Mouse (Mus musculus) forebrain, postnatal 0 days (tissue): ENCODE measurements at regions not wholly inside any gene's neighbourhood (a gene's known extent, or its start where the extent isn't known, plus 50 kb on each side); places are given as distances from the start of the nearest gene placed in this dataset.

Experiments used
- ATAC-seq: fragments of 200-750 bp; cut with Nextera tagmentation; 2 replicates; pipeline ENCODE4 v1.8.0; 2017; ENCODE audit warnings: mild to moderate bottlenecking, moderate library complexity
- DNase-seq: peaks from one replicate; pipeline ENCODE4 v3.0.0-alpha.2; 2015
- H3K27ac ChIP-seq: fragments of 300-500 bp; sonication (generic); 2 replicates; pipeline ENCODE4 v1.5.1; 2014; ENCODE audit warnings: low read depth, mild to moderate bottlenecking, antibody characterized with exemption, low read length, moderate library complexity, mixed read lengths
- H3K27me3 ChIP-seq: fragments of 300-500 bp; sonication (generic); 2 replicates; pipeline ENCODE4 v1.6.1; 2014; ENCODE audit warnings: mild to moderate bottlenecking, low read length, mixed read lengths; ENCODE audit not compliant: insufficient read depth
- H3K36me3 ChIP-seq: fragments of 300-500 bp; sonication (generic); 2 replicates; pipeline ENCODE4 v1.6.1; 2014; ENCODE audit warnings: mild to moderate bottlenecking, moderate library complexity; ENCODE audit not compliant: insufficient read depth
- H3K4me1 ChIP-seq: fragments of 300-500 bp; sonication (generic); 2 replicates; pipeline ENCODE4 v1.6.1; 2014; ENCODE audit warnings: antibody characterized with exemption; ENCODE audit not compliant: insufficient read depth
- H3K4me2 ChIP-seq: fragments of 300-500 bp; sonication (generic); 2 replicates; pipeline ENCODE4 v1.6.1; 2014; ENCODE audit warnings: low read depth, mild to moderate bottlenecking, moderate library complexity
- H3K4me3 ChIP-seq: fragments of 300-500 bp; sonication (generic); 2 replicates; pipeline ENCODE4 v1.5.1; 2014; ENCODE audit warnings: low read depth, low read length, mixed read lengths
- H3K9ac ChIP-seq: fragments of 300-500 bp; sonication (generic); 2 replicates; pipeline ENCODE4 v1.6.1; 2014; ENCODE audit warnings: mild to moderate bottlenecking
- H3K9me3 ChIP-seq: fragments of 300-500 bp; sonication (generic); 2 replicates; pipeline ENCODE4 v1.6.1; 2016; ENCODE audit warnings: low read length
- CTCF ChIP-seq: sonication (generic); IDR thresholded peaks from 2 replicates; pipeline ENCODE4 v1.5.1; 2016; ENCODE audit warnings: antibody characterized with exemption, control low read depth, low read depth
- WGBS: fragments of 180-500 bp; shearing (Covaris S2); extraction: QIAGEN DNeasy Blood & Tissue Kit; methylation state at CpG from one replicate; pipeline ENCODE4 v1.1.7; 2014; 5-methylcytosine and 5-hydroxymethylcytosine counted together

- 0 out of 2 replicates have a peak overlapping the region, but pooled peaks have one; percentile 4 for H3K27ac ChIP-seq
- peak overlapping the region; percentile 55 for H3K4me2 ChIP-seq
- H3K9ac ChIP-seq, result peak overlapping the region; percentile 45
- WGBS, result 2% methylated on average over 19 of the region's 19 CpGs
- H3K36me3 ChIP-seq, result no peaks in the 10 kb centered on the region
- no peaks in the 10 kb centered on the region for H3K27me3 ChIP-seq
- ATAC-seq, result peak; percentile 72
- H3K4me1 ChIP-seq, result peaks cover 15% of the 10 kb centered on the region
- peak overlapping the region; percentile 27 for H3K4me3 ChIP-seq
- TF ChIP-seq CTCF, result no peak
- peak; percentile 57 for DNase-seq
- H3K9me3 ChIP-seq, result no peaks in the 10 kb centered on the region
Measured at GRCm38 (mm10) chr2:71655504-71656390, 89.7 kb upstream of the Itga6 start.

GRCm38 (mm10) chr2:71656611-71657244 lies 88.7 kb upstream of the Itga6 start:
- no peak for DNase-seq
- Histone ChIP-seq H3K27me3 (no peaks in the 10 kb centered on the region), H3K9ac (no peak overlapping the region), H3K4me1 (peaks cover 15% of the 10 kb centered on the region), H3K36me3 (no peaks in the 10 kb centered on the region), H3K4me3 (no peak overlapping the region), H3K4me2 (no peak overlapping the region), H3K9me3 (no peaks in the 10 kb centered on the region), H3K27ac (no peak overlapping the region)
- no peak for ATAC-seq
- 58% methylated on average over 8 of the region's 8 CpGs for WGBS
- no peak for TF ChIP-seq CTCF

GRCm38 (mm10) chr2:71661438-71661837 lies 84.0 kb upstream of the Itga6 start:
- ATAC-seq, result no peak
- H3K27me3 ChIP-seq, result no peaks in the 10 kb centered on the region
- H3K4me1 ChIP-seq, result no peaks in the 10 kb centered on the region
- no peaks in the 10 kb centered on the region for H3K9me3 ChIP-seq
- H3K4me2 ChIP-seq, result no peak overlapping the region
- no peak for TF ChIP-seq CTCF
- H3K4me3 ChIP-seq, result no peak overlapping the region
- no peak overlapping the region for H3K9ac ChIP-seq
- H3K36me3 ChIP-seq, result no peaks in the 10 kb centered on the region
- no peak overlapping the region for H3K27ac ChIP-seq
- no peak for DNase-seq

DNA sequence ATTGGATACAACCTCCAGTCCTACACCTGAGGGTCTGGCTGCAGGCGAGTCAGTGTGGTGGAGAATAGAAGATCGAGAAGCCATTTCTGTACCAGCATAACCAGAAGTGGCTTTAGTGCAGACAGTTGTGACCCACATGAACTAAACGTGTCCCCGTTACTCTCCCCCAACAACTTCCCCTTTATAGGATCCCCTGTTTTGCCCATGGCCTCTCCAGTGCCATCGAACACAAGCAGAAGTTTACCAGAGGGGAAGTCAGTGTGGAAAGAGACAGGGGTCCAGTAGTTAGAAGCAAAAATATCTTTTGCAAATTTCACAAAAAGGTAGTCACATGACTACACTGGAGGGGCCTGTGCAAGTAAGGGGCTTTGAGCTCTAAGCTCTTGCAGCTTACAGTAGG lies 83.4 kb upstream of the Itga6 start:
- H3K4me2 ChIP-seq, result no peak overlapping the region
- no peaks in the 10 kb centered on the region for H3K27me3 ChIP-seq
- DNase-seq (no peak), ATAC-seq (no peak)
- no peaks in the 10 kb centered on the region for H3K9me3 ChIP-seq
- H3K9ac ChIP-seq, result no peak overlapping the region
- H3K4me3 ChIP-seq, result no peak overlapping the region
- H3K27ac ChIP-seq, result no peak overlapping the region
- 93% methylated on average over 5 of the region's 5 CpGs for WGBS
- H3K4me1 ChIP-seq, result no peaks in the 10 kb centered on the region
- H3K36me3 ChIP-seq, result no peaks in the 10 kb centered on the region
- TF ChIP-seq CTCF, result no peak

DNA sequence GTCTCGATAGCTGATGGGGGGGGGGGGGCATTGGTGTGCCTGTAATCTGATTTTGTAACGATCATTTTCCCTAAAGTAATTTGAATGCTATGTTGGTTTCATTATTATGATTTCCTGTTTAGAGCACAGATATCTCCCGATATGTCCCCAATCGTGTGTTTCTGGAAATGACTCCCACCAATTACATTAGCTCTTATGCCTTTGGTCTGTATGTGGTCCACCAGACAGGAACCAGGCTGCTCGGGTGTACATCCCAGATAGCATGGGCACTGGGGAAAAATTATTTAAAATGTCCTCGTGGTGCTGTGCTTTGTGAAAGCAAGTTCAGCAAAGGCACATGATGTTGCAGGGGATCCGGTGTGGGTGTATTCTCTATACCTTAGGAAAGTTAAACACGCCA lies 82.0 kb upstream of the Itga6 start:
- Histone ChIP-seq H3K9me3 (no peaks in the 10 kb centered on the region), H3K9ac (no peak overlapping the region), H3K27ac (no peak overlapping the region), H3K4me3 (no peak overlapping the region), H3K36me3 (no peaks in the 10 kb centered on the region), H3K4me1 (no peaks in the 10 kb centered on the region), H3K4me2 (no peak overlapping the region), H3K27me3 (no peaks in the 10 kb centered on the region)
- no peak for TF ChIP-seq CTCF
- DNase-seq (no peak), ATAC-seq (no peak)
- 82% methylated on average over 8 of the region's 8 CpGs for WGBS

GRCm38 (mm10) chr2:71666927-71667326 lies 78.5 kb upstream of the Itga6 start:
- Histone ChIP-seq H3K9ac (no peak overlapping the region), H3K27ac (no peak overlapping the region), H3K4me3 (no peak overlapping the region), H3K4me1 (no peaks in the 10 kb centered on the region), H3K36me3 (no peaks in the 10 kb centered on the region), H3K9me3 (no peaks in the 10 kb centered on the region), H3K27me3 (no peaks in the 10 kb centered on the region), H3K4me2 (no peak overlapping the region)
- ATAC-seq (no peak; the same call in 1 of the 2 replicates), DNase-seq (no peak)
- WGBS, result 89% methylated on average over 2 of the region's 2 CpGs
- no peak for TF ChIP-seq CTCF

DNA sequence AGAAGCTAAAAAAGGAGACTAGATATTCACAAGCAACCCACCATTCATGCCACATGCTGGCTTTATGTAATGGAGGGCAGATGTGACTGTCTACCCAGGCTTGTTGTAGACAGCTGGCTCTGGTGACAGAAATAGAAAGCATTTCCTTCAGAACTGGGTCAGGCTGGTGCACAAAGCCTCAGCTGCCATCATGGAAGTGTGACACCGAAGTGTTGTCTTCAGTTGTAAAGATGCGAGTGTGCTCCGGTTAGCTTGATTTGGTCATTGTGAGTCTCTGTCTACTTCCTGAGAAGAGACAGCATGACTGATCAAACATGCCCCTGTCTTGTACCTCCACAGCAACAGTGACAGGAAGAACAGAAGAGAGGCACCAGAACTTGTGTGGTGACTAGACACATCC lies 77.7 kb upstream of the Itga6 start:
- ATAC-seq, result peak; percentile 60
- Histone ChIP-seq H3K4me1 (no peaks in the 10 kb centered on the region), H3K4me3 (no peak overlapping the region), H3K27ac (no peak overlapping the region), H3K36me3 (no peaks in the 10 kb centered on the region), H3K4me2 (no peak overlapping the region), H3K27me3 (no peaks in the 10 kb centered on the region), H3K9ac (no peak overlapping the region), H3K9me3 (no peaks in the 10 kb centered on the region)
- no peak for DNase-seq
- TF ChIP-seq CTCF, result no peak
- WGBS, result 85% methylated on average over 3 of the region's 3 CpGs
